Mouse (Mus musculus): ENCODE measurements around the gene Pdhx.

- TF ChIP-seq CTCF (IDR thresholded peaks at IDR 0.05; ENCODE audit: borderline replicate concordance, extremely low read depth, insufficient read depth, insufficient read length), result no peak
- TF ChIP-seq POLR2A (IDR thresholded peaks at IDR 0.05; ENCODE audit: borderline replicate concordance, extremely low read depth, insufficient read depth, insufficient read length, poor library complexity, severe bottlenecking), result no peak
These were observed 83.9 kb downstream of the Pdhx start for GRCm38 (mm10) chr2:102989446-102989845.
